Mouse (Mus musculus) lung, embryonic 15.5 days (tissue): ENCODE data around the gene Gna14. TPM values are rescaled to one million over a fixed set of nuclear protein-coding genes. Genes with fewer than 3 reads are reported as not detected.
A peak's percentile ranks its signal among the peaks of the same experiment; 100 is the strongest.

Experiments used
- ATAC-seq: fragments of 200-750 bp; cut with Nextera tagmentation; 2 replicates; pipeline ENCODE4 v1.8.0; 2017; ENCODE audit warnings: moderate number of reproducible peaks, borderline replicate concordance; ENCODE audit not compliant: low FRiP score, low TSS enrichment; ENCODE audit errors: extremely low read depth
- H3K27ac ChIP-seq: fragments of 300-500 bp; sonication (generic); 2 replicates; pipeline ENCODE4 v1.5.1; 2015; ENCODE audit warnings: moderate library complexity, mild to moderate bottlenecking, inconsistent platforms
- H3K27me3 ChIP-seq: fragments of 300-500 bp; sonication (generic); 2 replicates; pipeline ENCODE4 v1.6.1; 2015; ENCODE audit warnings: inconsistent platforms
- H3K36me3 ChIP-seq: fragments of 300-500 bp; sonication (generic); 2 replicates; pipeline ENCODE4 v1.6.1; 2015; ENCODE audit warnings: inconsistent platforms
- H3K4me1 ChIP-seq: fragments of 300-500 bp; sonication (generic); 2 replicates; pipeline ENCODE4 v1.6.1; 2015; ENCODE audit warnings: inconsistent platforms
- H3K4me2 ChIP-seq: fragments of 300-500 bp; sonication (generic); 2 replicates; pipeline ENCODE4 v1.6.1; 2015; ENCODE audit warnings: inconsistent platforms, mild to moderate bottlenecking, moderate library complexity
- H3K4me3 ChIP-seq: fragments of 300-500 bp; sonication (generic); 2 replicates; pipeline ENCODE4 v1.5.1; 2015; ENCODE audit warnings: mild to moderate bottlenecking, inconsistent platforms
- H3K9ac ChIP-seq: fragments of 300-500 bp; sonication (generic); 2 replicates; pipeline ENCODE4 v1.6.1; 2015; ENCODE audit warnings: inconsistent platforms
- H3K9me3 ChIP-seq: fragments of 300-500 bp; sonication (generic); 2 replicates; pipeline ENCODE4 v1.6.1; 2016; ENCODE audit warnings: inconsistent platforms
- WGBS: fragments of 180-500 bp; shearing (Covaris S2); methylation state at CpG from one replicate; pipeline ENCODE4 v1.1.7; 2015; 5-methylcytosine and 5-hydroxymethylcytosine counted together
- polyA plus RNA-seq: library from polyadenylated mRNA; unstranded; fragments of >200 nt; fragmentation: Nextera tagmentation; extraction: Ambion mirVana; gene quantifications from 2 replicates; pipeline ENCODE4 v1.2.1, GENCODE M21; 2015

The Gna14 gene
- polyA plus RNA-seq, 1 experiment from 2014 or later: 12.4 TPM

- H3K9ac ChIP-seq: peak overlapping the region; percentile 35
- no peaks in the 10 kb centered on the region for H3K27me3 ChIP-seq
- WGBS: 6% methylated on average over 60 of the region's 61 CpGs
- no peaks in the 10 kb centered on the region for H3K36me3 ChIP-seq
- peak overlapping the region; percentile 43 for H3K4me3 ChIP-seq
- H3K4me2 ChIP-seq: peak overlapping the region; percentile 89
- no peak for ATAC-seq
- no peaks in the 10 kb centered on the region for H3K9me3 ChIP-seq
- H3K4me1 ChIP-seq: peaks cover 49% of the 10 kb centered on the region
- no peak overlapping the region for H3K27ac ChIP-seq
These were observed 990 bp downstream of the Gna14 start for GRCm38 (mm10) chr19:16436335-16437169.

GRCm38 (mm10) chr19:16437170-16437483 is 1.6 kb downstream of the Gna14 start:
- WGBS: 60% methylated on average over 4 of the region's 4 CpGs
- Histone ChIP-seq H3K9ac (peak overlapping the region; percentile 35; the same call in 1 of the 2 replicates), H3K4me1 (peaks cover 49% of the 10 kb centered on the region), H3K36me3 (no peaks in the 10 kb centered on the region), H3K27ac (no peak overlapping the region), H3K9me3 (no peaks in the 10 kb centered on the region), H3K27me3 (no peaks in the 10 kb centered on the region), H3K4me2 (peak overlapping the region; percentile 89), H3K4me3 (peak overlapping the region; percentile 43)
- no peak for ATAC-seq

- Histone ChIP-seq H3K27me3 (no peaks in the 10 kb centered on the region), H3K9me3 (no peaks in the 10 kb centered on the region), H3K27ac (peak overlapping the region; percentile 23; the same call in 1 of the 2 replicates), H3K36me3 (no peaks in the 10 kb centered on the region), H3K4me3 (peak overlapping the region; percentile 43), H3K9ac (no peak overlapping the region), H3K4me1 (peaks cover 53% of the 10 kb centered on the region), H3K4me2 (peak overlapping the region; percentile 89)
- WGBS: 37% methylated on average over 5 of the region's 5 CpGs
- no peak for ATAC-seq
These were observed 2.3 kb downstream of the Gna14 start for GRCm38 (mm10) chr19:16437906-16438305.

- Histone ChIP-seq H3K4me2 (no peak overlapping the region), H3K4me3 (no peak overlapping the region), H3K9ac (no peak overlapping the region), H3K27ac (peak overlapping the region; percentile 26), H3K9me3 (no peaks in the 10 kb centered on the region), H3K4me1 (peaks cover 55% of the 10 kb centered on the region), H3K36me3 (no peaks in the 10 kb centered on the region), H3K27me3 (no peaks in the 10 kb centered on the region)
- ATAC-seq: peak; percentile 44; the same call in 1 of the 2 replicates
- WGBS: 50% methylated on average over 4 of the region's 4 CpGs
These were observed 3.7 kb downstream of the Gna14 start for GRCm38 (mm10) chr19:16439278-16439677.

GRCm38 (mm10) chr19:16439834-16440233 is 4.3 kb downstream of the Gna14 start:
- no peaks in the 10 kb centered on the region for H3K27me3 ChIP-seq
- no peak overlapping the region for H3K4me3 ChIP-seq
- ATAC-seq: peak; percentile 19; the same call in 1 of the 2 replicates
- H3K9me3 ChIP-seq: no peaks in the 10 kb centered on the region
- peak overlapping the region; percentile 26; the same call in 1 of the 2 replicates for H3K27ac ChIP-seq
- H3K9ac ChIP-seq: no peak overlapping the region
- H3K4me1 ChIP-seq: peaks cover 55% of the 10 kb centered on the region
- no peaks in the 10 kb centered on the region for H3K36me3 ChIP-seq
- WGBS: 50% methylated on average over 13 of the region's 13 CpGs
- H3K4me2 ChIP-seq: no peak overlapping the region

- Histone ChIP-seq H3K27me3 (no peaks in the 10 kb centered on the region), H3K4me2 (no peak overlapping the region), H3K36me3 (no peaks in the 10 kb centered on the region), H3K27ac (no peak overlapping the region), H3K9me3 (no peaks in the 10 kb centered on the region), H3K4me1 (peaks cover 41% of the 10 kb centered on the region), H3K4me3 (no peak overlapping the region), H3K9ac (no peak overlapping the region)
- no peak for ATAC-seq
- WGBS: 84% methylated on average over 6 of the region's 6 CpGs
These were observed 5.8 kb downstream of the Gna14 start for GRCm38 (mm10) chr19:16441329-16441728.

- ATAC-seq: no peak
- WGBS: 67% methylated on average over 5 of the region's 5 CpGs
- no peak overlapping the region for H3K4me3 ChIP-seq
- no peak overlapping the region for H3K9ac ChIP-seq
- no peaks in the 10 kb centered on the region for H3K36me3 ChIP-seq
- H3K4me1 ChIP-seq: peaks cover 40% of the 10 kb centered on the region
- H3K27ac ChIP-seq: no peak overlapping the region
- H3K27me3 ChIP-seq: no peaks in the 10 kb centered on the region
- H3K4me2 ChIP-seq: no peak overlapping the region
- H3K9me3 ChIP-seq: no peaks in the 10 kb centered on the region
These were observed 7.8 kb downstream of the Gna14 start for GRCm38 (mm10) chr19:16443335-16443734.

- no peaks in the 10 kb centered on the region for H3K9me3 ChIP-seq
- H3K27ac ChIP-seq: no peak overlapping the region
- peaks cover 38% of the 10 kb centered on the region for H3K4me1 ChIP-seq
- 86% methylated on average over 6 of the region's 6 CpGs for WGBS
- no peak for ATAC-seq
- no peak overlapping the region for H3K4me2 ChIP-seq
- H3K4me3 ChIP-seq: no peak overlapping the region
- H3K9ac ChIP-seq: no peak overlapping the region
- no peaks in the 10 kb centered on the region for H3K27me3 ChIP-seq
- H3K36me3 ChIP-seq: no peaks in the 10 kb centered on the region
These were observed 11.1 kb downstream of the Gna14 start for GRCm38 (mm10) chr19:16446612-16447011.

- WGBS: 22% methylated on average over 6 of the region's 6 CpGs
These were observed 12.5 kb downstream of the Gna14 start for GRCm38 (mm10) chr19:16447832-16448621.

GRCm38 (mm10) chr19:16448796-16449195 is 13.2 kb downstream of the Gna14 start:
- 30% methylated on average over 5 of the region's 5 CpGs for WGBS
- Histone ChIP-seq H3K36me3 (no peaks in the 10 kb centered on the region), H3K9me3 (no peaks in the 10 kb centered on the region), H3K27me3 (no peaks in the 10 kb centered on the region), H3K9ac (no peak overlapping the region), H3K27ac (peak overlapping the region; percentile 69), H3K4me1 (peaks cover 32% of the 10 kb centered on the region), H3K4me2 (no peak overlapping the region), H3K4me3 (no peak overlapping the region)
- peak; percentile 68; the same call in 1 of the 2 replicates for ATAC-seq

More at GRCm38 (mm10) chr19:16447832-16448621, 12.5 kb downstream of the Gna14 start:
- no peak overlapping the region for H3K4me2 ChIP-seq
- H3K9ac ChIP-seq: no peak overlapping the region
- no peaks in the 10 kb centered on the region for H3K36me3 ChIP-seq
- peak overlapping the region; percentile 69 for H3K27ac ChIP-seq
- no peak overlapping the region for H3K4me3 ChIP-seq
- peak; percentile 50 for ATAC-seq
- H3K27me3 ChIP-seq: no peaks in the 10 kb centered on the region
- no peaks in the 10 kb centered on the region for H3K9me3 ChIP-seq
- H3K4me1 ChIP-seq: peaks cover 32% of the 10 kb centered on the region

- peaks cover 32% of the 10 kb centered on the region for H3K4me1 ChIP-seq
- WGBS: 27% methylated on average over 3 of the region's 3 CpGs
- H3K27ac ChIP-seq: peak overlapping the region; percentile 31; the same call in 1 of the 2 replicates
These were observed 15.3 kb downstream of the Gna14 start for GRCm38 (mm10) chr19:16450824-16451223.

GRCm38 (mm10) chr19:16456181-16456580 is 20.6 kb downstream of the Gna14 start:
- no peak overlapping the region for H3K9ac ChIP-seq
- no peak overlapping the region for H3K27ac ChIP-seq
- no peak overlapping the region for H3K4me3 ChIP-seq
- ATAC-seq: no peak
- WGBS: 53% methylated on average over 2 of the region's 2 CpGs
- H3K4me1 ChIP-seq: peaks cover 4% of the 10 kb centered on the region; the same call in 1 of the 2 replicates
- H3K36me3 ChIP-seq: no peaks in the 10 kb centered on the region
- no peaks in the 10 kb centered on the region for H3K9me3 ChIP-seq
- no peaks in the 10 kb centered on the region for H3K27me3 ChIP-seq
- H3K4me2 ChIP-seq: no peak overlapping the region

More at GRCm38 (mm10) chr19:16450824-16451223, 15.3 kb downstream of the Gna14 start:
- H3K9ac ChIP-seq: no peak overlapping the region
- H3K27me3 ChIP-seq: no peaks in the 10 kb centered on the region
- no peak for ATAC-seq
- H3K4me2 ChIP-seq: no peak overlapping the region
- H3K36me3 ChIP-seq: no peaks in the 10 kb centered on the region
- H3K9me3 ChIP-seq: no peaks in the 10 kb centered on the region
- no peak overlapping the region for H3K4me3 ChIP-seq
